Mouse (Mus musculus) heart, postnatal 14 days (tissue): ENCODE measurements around the gene Fdxacb1. TPM values are rescaled to one million over a fixed set of nuclear protein-coding genes. Genes with fewer than 3 reads are reported as not detected.

Experiments
- DNase-seq, 2 experiments: peaks; one replicate each; pipeline ENCODE4 v3.0.0; 2021 to 2022
- intact Hi-C: fragments of 180-260 bp; cut with DNase I; formaldehyde crosslinking; loops from one replicate; pipeline ENCODE4 v1.15.1; 2025
- long read RNA-seq, 2 experiments: library from polyadenylated mRNA; stranded (forward); transcript quantifications; one replicate each; pipeline ENCODE4 v2.0.0; 2021
- total RNA-seq, 2 experiments: library from RNA; stranded (reverse); gene quantifications; 2 replicates each; pipeline ENCODE4 v1.2.3; 2021

Fdxacb1 gene
- total RNA-seq: 1 to 10 TPM; 5.7 to 6.0 TPM
- long read RNA-seq, experiment 1, transcript Fdxacb1-201 (5 exons, 2,658 nt): major isoform, 9 of 12 reads
- long read RNA-seq, experiment 1, partial matches to known transcripts: 1 of 12 reads
- long read RNA-seq, experiment 1, other reads (novel, unspliced or antisense): 1 of 12 reads
- long read RNA-seq, experiment 2, transcript Fdxacb1-201 (5 exons, 2,658 nt): major isoform, 5 of 6 reads
- long read RNA-seq, experiment 2, partial matches to known transcripts: 0 of 6 reads
- long read RNA-seq, experiment 2, other reads (novel, unspliced or antisense): 1 of 6 reads

- peak; percentile 96 to 99 for DNase-seq
- intact Hi-C loops: loop anchor here (5.0 kb wide), 2 partner anchors 61 to 151 kb away; partner anchors contain the start of genes Nkapd1 and Pih1d2
Observed at GRCm38 (mm10) chr9:50768107-50769002, at the start of gene Fdxacb1. Fdxacb1 (plus strand) TSS chr9:50768236.

GRCm38 (mm10) chr9:50718878-50719277, 49.2 kb upstream of the Fdxacb1 start:
- DNase-seq: no peak
- intact Hi-C loops: no loop called here

GRCm38 (mm10) chr9:50721061-50721460, 47.0 kb upstream of the Fdxacb1 start:
- intact Hi-C loops: no loop called here
- no peak for DNase-seq

GRCm38 (mm10) chr9:50722451-50722911, 45.6 kb upstream of the Fdxacb1 start:
- intact Hi-C loops: no loop called here
- peak in 1 of 2 experiments; percentile 40 for DNase-seq

- intact Hi-C loops: no loop called here
Observed at GRCm38 (mm10) chr9:50723406-50723805, 44.6 kb upstream of the Fdxacb1 start.

GRCm38 (mm10) chr9:50724147-50724546, 43.9 kb upstream of the Fdxacb1 start:
- no peak for DNase-seq
- intact Hi-C loops: no loop called here

More at GRCm38 (mm10) chr9:50723406-50723805, 44.6 kb upstream of the Fdxacb1 start:
- DNase-seq: peak; percentile 77 to 90

GRCm38 (mm10) chr9:50724661-50725330, 43.2 kb upstream of the Fdxacb1 start:
- intact Hi-C loops: loop anchor here (5.0 kb wide), 1 partner anchor 38 kb away; no protein-coding TSS in a partner anchor
- no peak for DNase-seq

GRCm38 (mm10) chr9:50725921-50726590, 42.0 kb upstream of the Fdxacb1 start:
- DNase-seq: no peak

GRCm38 (mm10) chr9:50727171-50727924, 40.7 kb upstream of the Fdxacb1 start:
- peak in 1 of 2 experiments; percentile 26 for DNase-seq
- intact Hi-C loops: loop anchor here (5.0 kb wide), 1 partner anchor 35 kb away; no protein-coding TSS in a partner anchor

More at GRCm38 (mm10) chr9:50725921-50726590, 42.0 kb upstream of the Fdxacb1 start:
- intact Hi-C loops: loop anchor here (5.0 kb wide), 1 partner anchor 36 kb away; no protein-coding TSS in a partner anchor

GRCm38 (mm10) chr9:50727925-50728651, 39.9 kb upstream of the Fdxacb1 start:
- intact Hi-C loops: loop anchor here (5.0 kb wide), 1 partner anchor 34 kb away; no protein-coding TSS in a partner anchor
- DNase-seq: peak; percentile 73 to 76

- DNase-seq: no peak
- intact Hi-C loops: loop anchor here (5.0 kb wide), 1 partner anchor 33 kb away; no protein-coding TSS in a partner anchor
Observed at GRCm38 (mm10) chr9:50729600-50729999, 38.4 kb upstream of the Fdxacb1 start.

- DNase-seq: no peak
- intact Hi-C loops: no loop called here
Observed at GRCm38 (mm10) chr9:50732560-50732959, 35.5 kb upstream of the Fdxacb1 start.

GRCm38 (mm10) chr9:50734989-50735388, 33.0 kb upstream of the Fdxacb1 start:
- intact Hi-C loops: loop anchor here (2.0 kb wide), 1 partner anchor 26 kb away; no protein-coding TSS in a partner anchor

GRCm38 (mm10) chr9:50738914-50739870, 28.8 kb upstream of the Fdxacb1 start, which contains the start of gene Dixdc1:
Dixdc1 (minus strand) TSS chr9:50739517.
- intact Hi-C loops: no loop called here
- peak; percentile 91 to 96 for DNase-seq

More at GRCm38 (mm10) chr9:50734989-50735388, 33.0 kb upstream of the Fdxacb1 start:
- DNase-seq: peak; percentile 61 to 72

- DNase-seq: no peak
- intact Hi-C loops: no loop called here
Observed at GRCm38 (mm10) chr9:50740867-50741784, 26.9 kb upstream of the Fdxacb1 start.

- intact Hi-C loops: no loop called here
- DNase-seq: no peak
Observed at GRCm38 (mm10) chr9:50742261-50742660, 25.8 kb upstream of the Fdxacb1 start.
